Mouse (Mus musculus) liver, postnatal 0 days (tissue): ENCODE results near the gene Pgpep1.

ENCODE experiments used
- CTCF ChIP-seq: sonication (generic); IDR thresholded peaks from 2 replicates; pipeline ENCODE4 v1.5.1; 2016; ENCODE audit warnings: antibody characterized with exemption, low read depth
- EP300 ChIP-seq: IDR thresholded peaks from 2 replicates; pipeline ENCODE4 v1.6.1; 2016; ENCODE audit warnings: antibody characterized with exemption, low read depth, mild to moderate bottlenecking

DNA sequence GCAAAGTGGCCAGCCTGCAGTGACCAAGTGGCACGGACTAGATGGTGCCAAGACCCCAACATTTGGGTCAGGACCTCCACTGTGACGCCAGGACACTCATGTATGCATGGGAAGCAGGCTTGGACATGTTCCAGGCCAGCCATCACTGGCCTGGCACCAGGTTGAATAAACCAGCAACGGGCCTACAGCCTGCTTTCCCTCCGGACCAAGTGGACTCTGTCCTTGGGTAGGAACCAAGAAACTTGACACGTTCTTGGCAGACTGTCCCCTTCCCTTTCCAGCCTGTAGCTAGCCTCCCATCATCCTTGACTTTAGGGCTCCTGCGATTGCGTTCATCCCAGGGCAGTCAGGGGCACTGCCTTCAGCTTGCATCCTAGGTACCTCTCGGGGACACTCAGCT lies 27.4 kb upstream of the Pgpep1 start:
- no peak for TF ChIP-seq CTCF
- no peak for TF ChIP-seq EP300
